Mouse (Mus musculus): Measurements from ENCODE around the gene Opcml. TPM values are rescaled to one million over a fixed set of nuclear protein-coding genes. Genes with fewer than 3 reads are reported as not detected.

Opcml gene
- polyA plus RNA-seq, 1 experiment from 2014 or later, result 1.7 TPM

- no peak overlapping the region for H3K9ac ChIP-seq
- 37% methylated on average over 2 of the region's 2 CpGs for WGBS
- H3K9me3 ChIP-seq (replicated peaks), result no peaks in the 10 kb centered on the region
- no peak overlapping the region for H3K4me3 ChIP-seq
- no peaks in the 10 kb centered on the region for H3K27me3 ChIP-seq
- H3K4me1 ChIP-seq (replicated peaks), result peaks cover 10% of the 10 kb centered on the region
- no peaks in the 10 kb centered on the region for H3K36me3 ChIP-seq
- H3K27ac ChIP-seq, result no peak overlapping the region
- ATAC-seq (replicated peaks; ENCODE audit: insufficient number of reproducible peaks, insufficient read depth, low FRiP score, low read depth), result no peak
- H3K4me2 ChIP-seq, result no peak overlapping the region
These were observed 779.2 kb downstream of the Opcml start for GRCm38 (mm10) chr9:28569776-28570175.

GRCm38 (mm10) chr9:28571682-28572081 lies 781.1 kb downstream of the Opcml start:
- Histone ChIP-seq H3K9me3 (replicated peaks) (no peaks in the 10 kb centered on the region), H3K27ac (no peak overlapping the region), H3K4me3 (no peak overlapping the region), H3K27me3 (no peaks in the 10 kb centered on the region), H3K4me1 (replicated peaks) (peaks cover 10% of the 10 kb centered on the region), H3K9ac (no peak overlapping the region), H3K36me3 (no peaks in the 10 kb centered on the region), H3K4me2 (no peak overlapping the region)
- no peak for ATAC-seq (replicated peaks; ENCODE audit: insufficient number of reproducible peaks, insufficient read depth, low FRiP score, low read depth)
- WGBS, result 62% methylated on average over 2 of the region's 2 CpGs

- H3K9me3 ChIP-seq (replicated peaks), result no peaks in the 10 kb centered on the region
- H3K27me3 ChIP-seq, result no peaks in the 10 kb centered on the region
- no peak for ATAC-seq (replicated peaks; ENCODE audit: insufficient number of reproducible peaks, insufficient read depth, low FRiP score, low read depth)
- H3K4me1 ChIP-seq (replicated peaks), result peaks cover 10% of the 10 kb centered on the region
- H3K4me3 ChIP-seq, result no peak overlapping the region
- no peak overlapping the region for H3K4me2 ChIP-seq
- no peaks in the 10 kb centered on the region for H3K36me3 ChIP-seq
- H3K27ac ChIP-seq, result no peak overlapping the region
- H3K9ac ChIP-seq, result no peak overlapping the region
- 82% methylated on average over 9 of the region's 9 CpGs for WGBS
These were observed 781.7 kb downstream of the Opcml start for GRCm38 (mm10) chr9:28572136-28572774.

GRCm38 (mm10) chr9:28578730-28579129 lies 788.2 kb downstream of the Opcml start:
- no peak for ATAC-seq (replicated peaks; ENCODE audit: insufficient number of reproducible peaks, insufficient read depth, low FRiP score, low read depth)
- Histone ChIP-seq H3K27me3 (no peaks in the 10 kb centered on the region), H3K27ac (no peak overlapping the region), H3K4me1 (replicated peaks) (no peaks in the 10 kb centered on the region), H3K4me3 (no peak overlapping the region), H3K9me3 (replicated peaks) (no peaks in the 10 kb centered on the region), H3K9ac (no peak overlapping the region), H3K4me2 (no peak overlapping the region), H3K36me3 (no peaks in the 10 kb centered on the region)

GRCm38 (mm10) chr9:28587253-28587652 lies 796.7 kb downstream of the Opcml start:
- ATAC-seq (replicated peaks; ENCODE audit: insufficient number of reproducible peaks, insufficient read depth, low FRiP score, low read depth), result no peak
- 62% methylated on average over 3 of the region's 3 CpGs for WGBS
- Histone ChIP-seq H3K4me1 (replicated peaks) (no peaks in the 10 kb centered on the region), H3K9me3 (replicated peaks) (no peaks in the 10 kb centered on the region), H3K27ac (no peak overlapping the region), H3K27me3 (no peaks in the 10 kb centered on the region), H3K4me3 (no peak overlapping the region), H3K4me2 (no peak overlapping the region), H3K36me3 (no peaks in the 10 kb centered on the region), H3K9ac (no peak overlapping the region)

- Histone ChIP-seq H3K9ac (no peak overlapping the region), H3K9me3 (replicated peaks) (no peaks in the 10 kb centered on the region), H3K36me3 (no peaks in the 10 kb centered on the region), H3K4me3 (no peak overlapping the region), H3K4me1 (replicated peaks) (no peaks in the 10 kb centered on the region), H3K27ac (no peak overlapping the region), H3K27me3 (no peaks in the 10 kb centered on the region), H3K4me2 (no peak overlapping the region)
- ATAC-seq (replicated peaks; ENCODE audit: insufficient number of reproducible peaks, insufficient read depth, low FRiP score, low read depth), result no peak
- WGBS, result 82% methylated on average over 4 of the region's 4 CpGs
These were observed 797.3 kb downstream of the Opcml start for GRCm38 (mm10) chr9:28587857-28588388.

GRCm38 (mm10) chr9:28588488-28588887 lies 797.9 kb downstream of the Opcml start:
- H3K36me3 ChIP-seq, result no peaks in the 10 kb centered on the region
- no peak for ATAC-seq (replicated peaks; ENCODE audit: insufficient number of reproducible peaks, insufficient read depth, low FRiP score, low read depth)
- H3K9ac ChIP-seq, result no peak overlapping the region
- no peaks in the 10 kb centered on the region for H3K9me3 ChIP-seq (replicated peaks)
- WGBS, result 44% methylated on average over 1 of the region's 1 CpGs
- H3K27ac ChIP-seq, result no peak overlapping the region
- no peak overlapping the region for H3K4me2 ChIP-seq
- H3K4me3 ChIP-seq, result no peak overlapping the region
- H3K27me3 ChIP-seq, result no peaks in the 10 kb centered on the region
- H3K4me1 ChIP-seq (replicated peaks), result no peaks in the 10 kb centered on the region

GRCm38 (mm10) chr9:28592208-28592607 lies 801.6 kb downstream of the Opcml start:
- Histone ChIP-seq H3K27me3 (no peaks in the 10 kb centered on the region), H3K4me2 (no peak overlapping the region), H3K4me1 (replicated peaks) (no peaks in the 10 kb centered on the region), H3K36me3 (no peaks in the 10 kb centered on the region), H3K9ac (no peak overlapping the region), H3K4me3 (no peak overlapping the region), H3K9me3 (replicated peaks) (no peaks in the 10 kb centered on the region), H3K27ac (no peak overlapping the region)
- ATAC-seq (replicated peaks; ENCODE audit: insufficient number of reproducible peaks, insufficient read depth, low FRiP score, low read depth), result no peak
- 55% methylated on average over 3 of the region's 3 CpGs for WGBS

GRCm38 (mm10) chr9:28595062-28595461 lies 804.5 kb downstream of the Opcml start:
- Histone ChIP-seq H3K36me3 (no peaks in the 10 kb centered on the region), H3K4me1 (replicated peaks) (no peaks in the 10 kb centered on the region), H3K4me3 (no peak overlapping the region), H3K27ac (no peak overlapping the region), H3K9me3 (replicated peaks) (no peaks in the 10 kb centered on the region), H3K4me2 (no peak overlapping the region), H3K27me3 (no peaks in the 10 kb centered on the region), H3K9ac (no peak overlapping the region)
- no peak for ATAC-seq (replicated peaks; ENCODE audit: insufficient number of reproducible peaks, insufficient read depth, low FRiP score, low read depth)
- WGBS, result 82% methylated on average over 3 of the region's 3 CpGs

GRCm38 (mm10) chr9:28605561-28605960 lies 815.0 kb downstream of the Opcml start:
- Histone ChIP-seq H3K4me1 (replicated peaks) (no peaks in the 10 kb centered on the region), H3K4me2 (no peak overlapping the region), H3K36me3 (no peaks in the 10 kb centered on the region), H3K27me3 (no peaks in the 10 kb centered on the region), H3K9me3 (replicated peaks) (no peaks in the 10 kb centered on the region), H3K27ac (no peak overlapping the region), H3K9ac (no peak overlapping the region), H3K4me3 (no peak overlapping the region)
- WGBS, result 60% methylated on average over 1 of the region's 1 CpGs
- ATAC-seq (replicated peaks; ENCODE audit: insufficient number of reproducible peaks, insufficient read depth, low FRiP score, low read depth), result no peak

GRCm38 (mm10) chr9:28613683-28614620 lies 823.4 kb downstream of the Opcml start:
- no peak overlapping the region for H3K4me3 ChIP-seq
- H3K9me3 ChIP-seq (replicated peaks), result no peaks in the 10 kb centered on the region
- no peaks in the 10 kb centered on the region for H3K27me3 ChIP-seq
- H3K27ac ChIP-seq, result no peak overlapping the region; the same call in 1 of the 2 replicates
- no peak overlapping the region for H3K4me2 ChIP-seq
- no peak overlapping the region for H3K9ac ChIP-seq
- 38% methylated on average over 6 of the region's 6 CpGs for WGBS
- H3K4me1 ChIP-seq (replicated peaks), result peaks cover 10% of the 10 kb centered on the region
- no peaks in the 10 kb centered on the region for H3K36me3 ChIP-seq
- no peak for ATAC-seq (replicated peaks; ENCODE audit: insufficient number of reproducible peaks, insufficient read depth, low FRiP score, low read depth)
